ENCODE assay signal across 7 mouse cellular contexts in the genomic region with DNA sequence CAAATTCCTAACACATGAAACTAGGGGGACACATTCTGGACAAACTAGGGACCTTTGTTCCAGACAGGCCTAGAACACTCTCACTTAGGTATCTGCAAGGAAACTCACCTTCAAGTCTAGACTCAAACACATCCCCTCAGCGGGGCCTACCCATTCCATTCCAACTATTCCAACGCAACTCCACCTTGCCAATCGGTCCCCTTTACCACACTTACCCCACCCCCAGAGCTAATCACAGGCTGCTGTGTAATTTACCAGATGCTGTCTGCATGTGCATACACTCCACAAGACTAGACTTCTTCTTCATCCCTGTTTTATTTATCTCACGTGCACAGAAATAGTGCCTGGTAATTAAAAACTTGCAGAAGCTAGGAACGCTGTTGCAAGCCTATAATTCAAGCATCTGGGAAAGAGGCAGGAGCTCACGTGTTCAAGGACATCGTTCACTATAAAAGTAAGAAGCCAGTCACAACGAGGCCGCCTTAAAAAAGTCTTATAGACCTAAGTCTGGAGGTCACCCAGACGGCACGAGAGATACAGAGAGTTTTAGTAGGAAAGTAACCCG. TPM values are rescaled to one million over a fixed set of nuclear protein-coding genes. Genes with fewer than 3 reads are reported as not detected.
DNase-seq lines count a peak whose midpoint lies in the region; ATAC-seq and TF ChIP-seq lines count a peak whose summit lies in the region.

No protein-coding gene starts in this region.

- no peak for DNase-seq in lung, adult 2 months
- no peak for DNase-seq in lung, adult 18-20 months
- no peak for DNase-seq in midbrain, embryonic 14.5 days
- DNase-seq in cerebellum, adult 11 months, result no peak
- no peak for DNase-seq in adrenal gland, postnatal 25 days

- H3K27ac ChIP-seq in cortical plate, adult 2 months (ENCODE audit: insufficient read depth, low read length), result no peak overlapping the region
- no peak overlapping the region for H3K27ac ChIP-seq in hindbrain, embryonic 13.5 days
- peak overlapping the region; percentile 46; the same call in 1 of the 2 replicates for H3K27ac ChIP-seq in midbrain, embryonic 14.5 days (replicated peaks; ENCODE audit: low read depth, low read length)

- TF ChIP-seq CTCF in lung, adult 2 months (IDR thresholded peaks at IDR 0.05; ENCODE audit: insufficient read depth, low read length), result no peak
- no peak for TF ChIP-seq CTCF in cortical plate, adult 2 months (IDR thresholded peaks at IDR 0.05; ENCODE audit: extremely low read depth, insufficient read depth, low read length)

- ATAC-seq in hindbrain, embryonic 13.5 days (ENCODE audit: low FRiP score), result no peak
- ATAC-seq in midbrain, embryonic 14.5 days (ENCODE audit: low FRiP score, low TSS enrichment), result no peak

- H3K4me2 ChIP-seq in hindbrain, embryonic 13.5 days, result peak overlapping the region; percentile 59
- peak overlapping the region; percentile 58 for H3K4me2 ChIP-seq in midbrain, embryonic 14.5 days (ENCODE audit: low read length)

- peaks cover 4% of the 10 kb centered on the region; the same call in 1 of the 2 replicates for H3K4me1 ChIP-seq in lung, adult 2 months (ENCODE audit: control insufficient read depth, insufficient read depth, low read length)
- peaks cover 4% of the 10 kb centered on the region for H3K4me1 ChIP-seq in cortical plate, adult 2 months (ENCODE audit: control insufficient read depth, insufficient read depth, low read length)
- H3K4me1 ChIP-seq in hindbrain, embryonic 13.5 days (replicated peaks), result peaks cover 21% of the 10 kb centered on the region
- peaks cover 8% of the 10 kb centered on the region for H3K4me1 ChIP-seq in midbrain, embryonic 14.5 days (ENCODE audit: control insufficient read depth, insufficient read depth, low read length)

- TF ChIP-seq POLR2A in lung, adult 2 months (IDR thresholded peaks at IDR 0.05; ENCODE audit: borderline replicate concordance, extremely low read depth, low read depth, low read length), result no peak
- TF ChIP-seq POLR2A in cortical plate, adult 2 months (IDR thresholded peaks at IDR 0.05; ENCODE audit: extremely low read depth, insufficient read depth, low read length), result no peak

- H3K9ac ChIP-seq in hindbrain, embryonic 13.5 days, result peak overlapping the region; percentile 92
- H3K9ac ChIP-seq in midbrain, embryonic 14.5 days (replicated peaks; ENCODE audit: low read length), result peak overlapping the region; percentile 84

- H3K27me3 ChIP-seq in hindbrain, embryonic 13.5 days, result no peaks in the 10 kb centered on the region
- no peaks in the 10 kb centered on the region for H3K27me3 ChIP-seq in midbrain, embryonic 14.5 days (ENCODE audit: control insufficient read depth, insufficient read depth, low read length)

- H3K4me3 ChIP-seq in lung, adult 2 months (replicated peaks; ENCODE audit: extremely low read depth, low read depth, low read length), result peak overlapping the region; percentile 94
- peak overlapping the region; percentile 93 for H3K4me3 ChIP-seq in cortical plate, adult 2 months (ENCODE audit: insufficient read depth, low read length)
- H3K4me3 ChIP-seq in hindbrain, embryonic 13.5 days, result peak overlapping the region; percentile 88
- H3K4me3 ChIP-seq in midbrain, embryonic 14.5 days (replicated peaks; ENCODE audit: low read depth, low read length), result peak overlapping the region; percentile 64

- 17% methylated on average over 12 of the region's 12 CpGs for WGBS in lung, adult 2 months
- WGBS in hindbrain, embryonic 13.5 days, result 25% methylated on average over 12 of the region's 12 CpGs
- 25% methylated on average over 12 of the region's 12 CpGs for WGBS in midbrain, embryonic 14.5 days

- peaks cover 10% of the 10 kb centered on the region for H3K36me3 ChIP-seq in hindbrain, embryonic 13.5 days
- 0 out of 2 replicates have a peak, but pooled peaks cover 11% of the 10 kb centered on the region for H3K36me3 ChIP-seq in midbrain, embryonic 14.5 days (ENCODE audit: control insufficient read depth, insufficient read depth, low read length)

- H3K9me3 ChIP-seq in hindbrain, embryonic 13.5 days, result no peaks in the 10 kb centered on the region
- no peaks in the 10 kb centered on the region for H3K9me3 ChIP-seq in midbrain, embryonic 14.5 days (ENCODE audit: control insufficient read depth, low read length)

RNA-seq across cellular contexts. Expression of a gene that starts 1.0 kb away (rescaled TPM):
- 3.1 and 7.1 TPM in 2 replicates for polyA plus RNA-seq in lung, adult 2 months (2012; rRNA removed)
- 30.9 and 37.4 TPM in 2 replicates for polyA plus RNA-seq in cortical plate, adult 2 months (2012; rRNA removed)
- polyA plus RNA-seq in hindbrain, embryonic 13.5 days (2015; fragmentation: Nextera tagmentation; extraction: Ambion mirVana), result 65.5 and 69.7 TPM in 2 replicates
- 67.8 and 69.6 TPM in 2 replicates for polyA plus RNA-seq in midbrain, embryonic 14.5 days (2014; fragmentation: Nextera tagmentation; extraction: Ambion mirVana)
- total RNA-seq in adrenal gland, postnatal 25 days (2021), result 74.7 and 90.2 TPM in 2 replicates

RNA-seq across cellular contexts. Expression of a gene that starts 15.9 kb away (rescaled TPM):
- polyA plus RNA-seq in lung, adult 2 months (2012; rRNA removed), result 44.3 and 73.8 TPM in 2 replicates
- 24.8 and 26.6 TPM in 2 replicates for polyA plus RNA-seq in cortical plate, adult 2 months (2012; rRNA removed)
- 16.4 and 19.4 TPM in 2 replicates for polyA plus RNA-seq in hindbrain, embryonic 13.5 days (2015; fragmentation: Nextera tagmentation; extraction: Ambion mirVana)
- polyA plus RNA-seq in midbrain, embryonic 14.5 days (2014; fragmentation: Nextera tagmentation; extraction: Ambion mirVana), result 11.6 and 18.4 TPM in 2 replicates
- 16.5 and 34.2 TPM in 2 replicates for total RNA-seq in adrenal gland, postnatal 25 days (2021)

RNA-seq across cellular contexts. Expression of a gene that starts 38.3 kb away (rescaled TPM):
- polyA plus RNA-seq in lung, adult 2 months (2012; rRNA removed), result 212 and 239 TPM in 2 replicates
- polyA plus RNA-seq in cortical plate, adult 2 months (2012; rRNA removed), result 7.6 and 13.5 TPM in 2 replicates
- polyA plus RNA-seq in hindbrain, embryonic 13.5 days (2015; fragmentation: Nextera tagmentation; extraction: Ambion mirVana), result 1,003 and 1,012 TPM in 2 replicates
- polyA plus RNA-seq in midbrain, embryonic 14.5 days (2014; fragmentation: Nextera tagmentation; extraction: Ambion mirVana), result 1,113 and 1,163 TPM in 2 replicates
- 24.7 and 26.6 TPM in 2 replicates for total RNA-seq in adrenal gland, postnatal 25 days (2021)

Comparison
In these comparisons a context has a peak if more than half of its experiments do, and no peak if none do; other contexts are left out.
1. RNA of a gene that starts 38.3 kb away (polyA plus RNA-seq): 1,113 to 1,163 TPM in midbrain, embryonic 14.5 days, 1,003 to 1,012 TPM in hindbrain, embryonic 13.5 days and 212 to 239 TPM in lung, adult 2 months; 7.6 to 13.5 TPM in cortical plate, adult 2 months; every median in the first group is over 10 times any median in the second.
2. Peak in every context shown above with its lines, with median percentiles within 50 percentile points of each other: H3K4me3 ChIP-seq.